Mouse (Mus musculus): ENCODE results near the gene Hist1h4f. TPM values are rescaled to one million over a fixed set of nuclear protein-coding genes. Genes with fewer than 3 reads are reported as not detected.
"Not testable (repeated sequence)": the region's sequence is repeated elsewhere in the genome, so short reads cannot be mapped to it uniquely, and the experiment has no call there.

Gene Hist1h4f
- total RNA-seq (2021) = 100 to 1,000 TPM; 613 to 773 TPM
- long read RNA-seq, experiment 1, partial matches to known transcripts = 0 of 1 reads
- long read RNA-seq, experiment 1, other reads (novel, unspliced or antisense) = 0 of 1 reads
- long read RNA-seq, experiment 2 = 0 reads

DNA sequence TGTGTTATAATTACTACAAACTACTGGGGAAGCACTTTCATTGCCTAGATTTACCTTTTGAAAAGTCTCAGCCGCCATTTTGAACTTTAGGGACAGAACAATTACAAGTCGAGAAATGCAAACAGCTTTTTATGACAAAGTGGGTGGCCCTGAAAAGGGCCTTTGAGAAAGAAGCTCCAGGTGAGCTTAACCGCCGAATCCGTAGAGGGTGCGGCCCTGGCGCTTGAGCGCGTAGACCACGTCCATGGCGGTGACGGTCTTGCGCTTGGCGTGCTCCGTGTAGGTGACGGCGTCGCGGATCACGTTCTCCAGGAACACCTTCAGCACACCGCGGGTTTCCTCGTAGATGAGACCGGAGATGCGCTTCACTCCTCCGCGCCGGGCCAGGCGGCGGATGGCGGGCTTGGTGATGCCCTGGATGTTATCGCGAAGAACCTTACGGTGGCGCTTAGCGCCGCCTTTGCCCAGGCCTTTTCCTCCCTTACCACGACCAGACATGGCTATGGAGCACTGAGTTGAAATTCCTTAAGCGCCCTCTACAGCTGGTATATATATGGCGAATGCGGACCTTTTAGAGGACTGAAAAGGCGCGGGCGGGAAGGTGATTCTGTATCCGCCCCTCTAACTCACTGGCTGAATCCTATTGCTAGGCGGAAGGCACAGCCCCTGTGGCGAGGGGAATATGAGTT lies at the start of gene Hist1h4f:
Hist1h4f (minus strand) TSS at position 503 of the 689 bp plus-strand sequence.
- DNase-seq (ENCODE audit: low spot score in 2 of 2) = peak; percentile 46 to 82

DNA sequence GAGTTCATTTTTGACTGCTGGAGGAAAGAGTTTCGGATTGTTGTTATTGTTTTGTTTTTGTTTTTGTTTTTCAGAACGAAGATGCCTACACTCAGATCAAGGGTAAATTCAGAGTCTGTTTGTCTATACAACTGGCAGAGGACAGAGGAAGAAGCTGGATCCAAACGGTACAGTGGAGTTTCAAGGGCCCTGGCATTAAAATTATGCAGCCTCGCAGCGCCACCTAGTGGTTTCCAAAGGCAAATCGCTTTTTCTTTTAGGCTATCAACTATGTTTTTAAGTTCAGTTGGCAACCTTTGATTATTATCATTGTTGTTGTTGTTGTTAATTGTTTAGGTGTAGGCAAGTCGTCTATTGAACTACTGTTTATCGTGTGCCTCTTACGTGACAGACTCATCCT lies 46.5 kb upstream of the Hist1h4f start:
- DNase-seq (ENCODE audit: low spot score in 2 of 2) = peak; percentile 48 to 78

- no peak for DNase-seq (ENCODE audit: low spot score in 2 of 2)
Measured at GRCm38 (mm10) chr13:23595622-23596372, 44.3 kb upstream of the Hist1h4f start.

DNA sequence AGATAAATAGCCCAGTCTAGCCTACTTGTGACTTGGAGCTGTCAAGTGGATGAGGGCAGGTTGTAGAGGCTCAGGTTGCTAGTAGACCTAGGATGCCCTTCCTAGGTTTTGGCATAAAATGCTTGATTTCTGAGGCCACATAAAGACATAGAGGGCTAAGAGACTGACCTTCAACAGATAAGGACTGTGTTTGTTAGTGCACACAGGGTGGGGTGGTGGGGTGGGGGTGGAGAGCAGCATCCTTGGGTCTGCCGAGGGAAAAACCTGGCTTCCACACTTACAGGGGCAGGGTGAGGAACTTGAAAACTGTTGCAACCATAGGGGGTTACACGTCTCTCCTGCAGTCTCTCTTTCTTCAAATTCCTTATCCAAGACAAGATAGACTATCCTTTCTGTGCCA lies 43.7 kb upstream of the Hist1h4f start:
- DNase-seq (ENCODE audit: low spot score in 2 of 2) = no peak

- no peak for DNase-seq (ENCODE audit: low spot score in 2 of 2)
Measured at GRCm38 (mm10) chr13:23593051-23593770, 41.8 kb upstream of the Hist1h4f start.

DNA sequence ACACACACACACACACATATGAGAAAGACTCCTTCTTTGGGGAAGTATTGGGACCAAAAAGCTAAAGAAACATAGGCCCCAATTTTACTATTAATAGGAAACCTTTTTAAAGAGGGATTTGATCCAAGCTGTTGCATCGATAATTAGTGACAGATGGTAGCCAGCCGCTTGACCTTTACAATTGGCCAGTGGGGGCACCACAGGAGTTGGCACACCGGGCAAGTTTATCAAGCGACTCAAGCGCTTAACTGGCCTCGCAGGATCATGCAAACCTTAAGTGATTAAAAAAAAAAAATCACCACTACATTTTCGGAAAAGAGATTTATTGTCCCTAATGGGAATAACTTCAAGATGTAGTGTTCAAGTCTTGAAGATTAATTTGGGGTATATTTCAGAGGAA lies 41.2 kb upstream of the Hist1h4f start:
- no peak for DNase-seq (ENCODE audit: low spot score in 2 of 2)

GRCm38 (mm10) chr13:23591886-23592285 lies 40.4 kb upstream of the Hist1h4f start:
- not testable (repeated sequence) for DNase-seq (ENCODE audit: low spot score in 2 of 2)

DNA sequence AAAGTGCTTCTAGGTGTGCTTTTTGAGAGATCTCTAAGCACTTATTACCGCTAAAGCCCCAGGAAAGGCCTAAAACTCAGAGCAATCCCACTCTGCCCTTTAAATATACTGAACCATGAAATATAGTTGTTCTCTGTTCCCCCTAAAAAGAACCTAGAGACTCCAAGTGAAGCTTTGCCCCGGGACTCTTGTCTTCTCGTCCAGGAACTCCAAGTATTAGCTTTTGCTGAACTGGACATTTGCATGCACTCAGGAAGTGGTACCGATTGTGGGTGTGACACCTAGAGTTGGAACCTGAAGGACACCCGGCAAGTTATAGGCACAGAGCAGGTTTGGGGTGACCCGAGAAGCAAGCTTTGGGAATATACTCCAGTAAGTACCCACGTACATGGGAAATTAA lies 39.8 kb upstream of the Hist1h4f start:
- no peak for DNase-seq (ENCODE audit: low spot score in 2 of 2)

DNA sequence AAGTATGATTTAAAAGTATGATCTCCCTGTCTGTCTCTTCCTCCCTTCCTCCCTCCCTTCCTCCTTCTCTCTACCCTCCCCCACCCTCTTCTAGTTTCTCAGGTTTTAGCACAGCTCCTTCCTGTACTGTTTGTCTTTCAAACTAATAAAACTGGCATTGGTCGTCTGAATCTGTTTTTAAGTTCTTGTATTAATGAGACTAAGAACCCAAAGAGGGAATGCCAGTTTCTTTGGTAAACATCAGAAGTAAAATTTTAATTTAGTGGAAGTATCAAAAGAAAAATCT lies 35.4 kb upstream of the Hist1h4f start:
- DNase-seq (ENCODE audit: low spot score in 2 of 2) = no peak

GRCm38 (mm10) chr13:23586099-23586939 lies 34.9 kb upstream of the Hist1h4f start:
- DNase-seq (ENCODE audit: low spot score in 2 of 2) = no peak

DNA sequence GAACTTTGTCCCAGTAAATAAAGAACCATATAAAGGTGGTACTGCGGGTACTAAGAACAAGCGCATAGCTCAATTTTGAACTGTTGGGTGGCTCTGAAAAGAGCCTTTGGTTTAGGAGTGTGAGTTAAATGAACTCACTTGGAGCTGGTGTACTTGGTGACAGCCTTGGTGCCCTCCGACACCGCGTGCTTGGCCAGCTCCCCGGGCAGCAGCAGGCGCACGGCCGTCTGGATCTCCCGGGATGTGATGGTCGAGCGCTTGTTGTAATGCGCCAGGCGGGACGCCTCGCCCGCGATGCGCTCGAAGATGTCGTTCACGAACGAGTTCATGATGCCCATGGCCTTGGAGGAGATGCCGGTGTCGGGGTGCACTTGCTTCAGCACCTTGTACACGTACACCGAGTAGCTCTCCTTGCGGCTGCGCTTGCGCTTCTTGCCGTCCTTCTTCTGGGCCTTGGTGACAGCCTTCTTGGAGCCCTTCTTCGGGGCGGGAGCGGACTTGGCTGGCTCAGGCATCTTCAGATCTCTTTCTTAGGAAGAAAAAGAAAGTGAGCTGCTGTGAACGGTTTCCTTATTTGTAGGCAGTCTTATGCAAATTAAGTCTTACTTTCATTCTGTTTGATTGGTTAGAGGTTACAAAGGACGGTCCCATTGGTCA lies 34.1 kb upstream of the Hist1h4f start:
- DNase-seq (ENCODE audit: low spot score in 2 of 2) = peak in 1 of 2 experiments; percentile 51

- DNase-seq (ENCODE audit: low spot score in 2 of 2) = peak in 1 of 2 experiments; percentile 73
Measured at GRCm38 (mm10) chr13:23585029-23585441, 33.6 kb upstream of the Hist1h4f start.

- DNase-seq (ENCODE audit: low spot score in 2 of 2) = no peak
Measured at GRCm38 (mm10) chr13:23584331-23584730, 32.9 kb upstream of the Hist1h4f start.

DNA sequence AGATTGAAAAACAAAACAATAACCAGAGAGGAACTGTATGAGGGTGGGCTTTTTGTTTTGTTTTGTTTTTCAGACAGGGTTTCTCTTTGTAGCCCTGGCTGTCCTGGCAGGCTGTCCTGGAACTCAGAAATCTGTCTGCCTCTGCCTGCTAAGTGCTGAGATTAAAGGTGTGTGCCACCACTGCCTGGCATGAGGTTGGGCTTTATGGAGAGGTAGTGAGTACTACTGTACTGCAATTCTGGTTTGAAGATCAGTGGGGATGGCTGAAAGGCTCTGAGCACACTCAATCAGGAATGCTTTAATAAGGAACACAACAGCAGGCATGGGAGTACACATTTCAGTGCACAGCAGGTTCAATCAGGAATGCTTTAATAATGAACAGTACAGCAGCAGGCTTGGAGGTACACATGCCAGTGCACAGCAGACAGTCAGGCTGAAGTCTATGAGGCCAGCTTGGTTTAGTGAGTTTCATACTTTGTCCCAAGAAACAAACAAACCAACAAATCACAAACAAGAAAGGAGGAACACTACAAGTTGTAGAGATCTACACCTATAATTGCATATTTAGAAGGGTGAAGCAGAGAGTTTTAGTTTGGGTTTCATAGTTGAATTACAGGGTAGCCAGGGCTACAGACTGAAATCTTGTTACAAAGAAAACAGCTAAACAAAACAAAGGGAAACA lies 32.1 kb upstream of the Hist1h4f start:
- DNase-seq (ENCODE audit: low spot score in 2 of 2) = no peak

GRCm38 (mm10) chr13:23582219-23583056 lies 31.0 kb upstream of the Hist1h4f start:
- DNase-seq (ENCODE audit: low spot score in 2 of 2) = no peak

GRCm38 (mm10) chr13:23581408-23582218 lies 30.2 kb upstream of the Hist1h4f start, which contains the start of gene Hist1h4d:
Hist1h4d (plus strand) TSS chr13:23581598.
- peak; percentile 79 to 88 for DNase-seq (ENCODE audit: low spot score in 2 of 2)

DNA sequence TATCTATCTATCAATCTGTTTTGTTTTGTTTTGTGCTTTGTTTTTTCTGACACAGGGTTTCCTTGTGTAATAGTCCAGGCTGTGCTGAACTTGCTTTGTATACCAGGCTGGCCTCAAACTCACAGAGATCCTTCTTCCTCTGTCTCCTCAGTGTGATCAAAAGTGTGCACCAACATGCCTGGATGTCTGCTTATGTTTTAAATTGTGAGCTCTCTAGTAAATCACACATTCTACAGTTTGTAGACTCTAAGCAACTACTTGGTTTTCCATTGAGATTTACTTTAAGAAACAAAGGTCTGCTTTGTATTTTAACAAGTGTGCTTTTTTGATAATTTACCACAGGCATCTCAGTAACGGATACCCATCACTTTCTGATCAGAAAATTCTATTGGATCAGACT lies 26.4 kb upstream of the Hist1h4f start:
- no peak for DNase-seq (ENCODE audit: low spot score in 2 of 2)
